Mouse (Mus musculus) heart, postnatal 0 days (tissue): ENCODE data around the gene Fzd10.

ENCODE experiments used
- CTCF ChIP-seq: IDR thresholded peaks from 2 replicates; pipeline ENCODE4 v1.5.1; 2016; ENCODE audit warnings: antibody characterized with exemption, control low read depth, low read depth
- EP300 ChIP-seq: IDR thresholded peaks from 2 replicates; pipeline ENCODE4 v1.6.1; 2016; ENCODE audit warnings: antibody characterized with exemption, low read depth

- TF ChIP-seq CTCF (no peak), EP300 (no peak)
These were observed 1.1 kb upstream of the Fzd10 start for GRCm38 (mm10) chr5:128599365-128600071.
